Mouse (Mus musculus): Measurements from ENCODE around the gene Mpnd. TPM values are rescaled to one million over a fixed set of nuclear protein-coding genes. Genes with fewer than 3 reads are reported as not detected.

The Mpnd gene
- polyA plus RNA-seq, 1 experiment from 2014 or later, result 42.5 TPM

DNA sequence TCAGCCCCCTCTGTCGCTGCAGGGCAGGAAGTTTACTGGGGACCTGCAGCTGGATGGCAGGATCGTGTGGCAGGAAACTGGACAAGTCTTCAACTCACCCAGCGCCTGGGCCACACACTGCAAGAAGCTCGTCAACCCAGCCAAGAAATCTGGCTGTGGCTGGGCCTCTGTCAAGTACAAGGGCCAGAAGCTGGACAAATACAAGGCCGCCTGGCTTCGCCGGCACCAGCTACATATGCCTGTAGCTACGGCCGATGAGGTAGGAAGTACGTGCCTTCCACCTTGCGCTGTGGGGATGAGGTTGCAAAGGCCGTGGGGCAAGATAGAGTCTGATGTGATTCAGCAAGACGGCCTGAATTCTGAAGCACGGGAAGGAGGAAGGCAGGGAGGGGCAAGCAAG lies 4.7 kb downstream of the Mpnd start:
- 66% methylated on average over 14 of the region's 14 CpGs for WGBS
- no peaks in the 10 kb centered on the region for H3K27me3 ChIP-seq (replicated peaks; ENCODE audit: control insufficient read depth, insufficient read depth, low read length)
- peaks cover 10% of the 10 kb centered on the region for H3K36me3 ChIP-seq (ENCODE audit: control insufficient read depth, insufficient read depth, low read length)
- H3K9ac ChIP-seq (ENCODE audit: low read depth, low read length), result no peak overlapping the region
- peak overlapping the region; percentile 83 for H3K4me3 ChIP-seq (ENCODE audit: low read depth, low read length)
- H3K27ac ChIP-seq (ENCODE audit: low read depth, low read length), result no peak overlapping the region
- ATAC-seq (replicated peaks; ENCODE audit: low FRiP score) (no peak), DNase-seq (ENCODE audit: low spot score) (no peak)
- no peaks in the 10 kb centered on the region for H3K9me3 ChIP-seq (ENCODE audit: control insufficient read depth, low read length)
- H3K4me1 ChIP-seq (replicated peaks; ENCODE audit: control insufficient read depth, insufficient read depth, low read length), result peaks cover 17% of the 10 kb centered on the region
- peak overlapping the region; percentile 99 for H3K4me2 ChIP-seq

DNA sequence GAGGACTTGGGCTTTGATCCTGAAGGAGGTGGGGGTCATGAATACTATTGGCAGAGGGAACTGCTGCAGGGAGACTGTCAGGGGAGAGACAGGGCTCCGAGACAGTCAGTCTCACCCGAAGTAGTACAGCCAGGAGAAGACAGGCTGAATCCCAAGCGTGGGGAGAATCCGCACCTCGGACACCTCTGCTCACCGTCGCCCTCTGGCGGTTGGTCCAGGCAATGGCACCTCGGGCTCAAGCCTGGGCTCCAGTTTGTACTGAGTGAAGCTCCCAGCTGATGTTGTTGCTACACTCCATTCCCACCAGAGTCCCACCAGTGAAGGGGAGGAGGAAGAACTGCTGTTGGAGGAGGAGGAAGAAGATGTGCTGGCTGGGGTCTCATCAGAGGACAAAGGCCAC lies 5.2 kb downstream of the Mpnd start:
- Histone ChIP-seq H3K4me3 (ENCODE audit: low read depth, low read length) (peak overlapping the region; percentile 83; the same call in 1 of the 2 replicates), H3K9ac (ENCODE audit: low read depth, low read length) (no peak overlapping the region), H3K27ac (ENCODE audit: low read depth, low read length) (no peak overlapping the region)

DNA sequence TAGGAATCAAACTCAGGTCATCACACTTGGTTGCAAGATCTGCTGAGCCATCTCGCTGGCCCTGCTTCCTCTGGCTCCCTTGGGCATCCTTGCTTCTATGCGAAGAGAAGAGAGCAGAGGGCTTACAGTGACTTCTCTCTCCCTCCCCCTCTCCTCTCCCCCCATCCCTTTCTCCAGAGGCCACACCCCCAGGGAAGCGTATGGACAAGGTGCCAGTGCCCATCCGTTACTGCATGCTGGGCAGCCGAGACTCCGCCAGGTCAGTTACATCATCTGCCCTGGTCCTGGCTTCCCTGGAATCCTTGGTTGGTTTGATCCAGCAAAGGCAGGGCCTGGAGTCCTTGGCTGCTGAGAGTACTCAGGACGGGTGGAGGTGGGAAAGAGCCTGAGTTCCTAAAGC lies 5.9 kb downstream of the Mpnd start:
- H3K27ac ChIP-seq (ENCODE audit: low read depth, low read length), result no peak overlapping the region
- WGBS, result 87% methylated on average over 7 of the region's 7 CpGs
- no peak overlapping the region for H3K9ac ChIP-seq (ENCODE audit: low read depth, low read length)
- ATAC-seq (replicated peaks; ENCODE audit: low FRiP score), result no peak
- H3K9me3 ChIP-seq (ENCODE audit: control insufficient read depth, low read length), result no peaks in the 10 kb centered on the region
- peaks cover 22% of the 10 kb centered on the region for H3K36me3 ChIP-seq (ENCODE audit: control insufficient read depth, insufficient read depth, low read length)
- no peak overlapping the region for H3K4me3 ChIP-seq (ENCODE audit: low read depth, low read length)
- no peak overlapping the region for H3K4me2 ChIP-seq
- H3K27me3 ChIP-seq (replicated peaks; ENCODE audit: control insufficient read depth, insufficient read depth, low read length), result no peaks in the 10 kb centered on the region
- no peak for DNase-seq (ENCODE audit: low spot score)
- H3K4me1 ChIP-seq (replicated peaks; ENCODE audit: control insufficient read depth, insufficient read depth, low read length), result peaks cover 17% of the 10 kb centered on the region

More for the DNA sequence above, 5.2 kb downstream of the Mpnd start:
- H3K27me3 ChIP-seq (replicated peaks; ENCODE audit: control insufficient read depth, insufficient read depth, low read length), result no peaks in the 10 kb centered on the region
- no peak for ATAC-seq (replicated peaks; ENCODE audit: low FRiP score)
- WGBS, result 6% methylated on average over 9 of the region's 9 CpGs
- H3K4me2 ChIP-seq, result peak overlapping the region; percentile 99
- DNase-seq (ENCODE audit: low spot score), result peak; percentile 75
- H3K4me1 ChIP-seq (replicated peaks; ENCODE audit: control insufficient read depth, insufficient read depth, low read length), result peaks cover 17% of the 10 kb centered on the region
- H3K36me3 ChIP-seq (ENCODE audit: control insufficient read depth, insufficient read depth, low read length), result peaks cover 15% of the 10 kb centered on the region
- H3K9me3 ChIP-seq (ENCODE audit: control insufficient read depth, low read length), result no peaks in the 10 kb centered on the region

GRCm38 (mm10) chr17:56015293-56015692 lies 9.8 kb downstream of the Mpnd start:
- Histone ChIP-seq H3K4me3 (ENCODE audit: low read depth, low read length) (no peak overlapping the region), H3K27me3 (replicated peaks; ENCODE audit: control insufficient read depth, insufficient read depth, low read length) (no peaks in the 10 kb centered on the region), H3K9ac (ENCODE audit: low read depth, low read length) (no peak overlapping the region), H3K4me1 (replicated peaks; ENCODE audit: control insufficient read depth, insufficient read depth, low read length) (peaks cover 3% of the 10 kb centered on the region), H3K27ac (ENCODE audit: low read depth, low read length) (no peak overlapping the region), H3K4me2 (no peak overlapping the region), H3K9me3 (ENCODE audit: control insufficient read depth, low read length) (no peaks in the 10 kb centered on the region), H3K36me3 (ENCODE audit: control insufficient read depth, insufficient read depth, low read length) (peaks cover 39% of the 10 kb centered on the region)
- ATAC-seq (replicated peaks; ENCODE audit: low FRiP score) (no peak), DNase-seq (ENCODE audit: low spot score) (no peak)
- 90% methylated on average over 9 of the region's 9 CpGs for WGBS

- H3K9ac ChIP-seq (ENCODE audit: low read depth, low read length), result no peak overlapping the region
- H3K9me3 ChIP-seq (ENCODE audit: control insufficient read depth, low read length), result no peaks in the 10 kb centered on the region
- no peaks in the 10 kb centered on the region for H3K27me3 ChIP-seq (replicated peaks; ENCODE audit: control insufficient read depth, insufficient read depth, low read length)
- ATAC-seq (replicated peaks; ENCODE audit: low FRiP score) (no peak), DNase-seq (ENCODE audit: low spot score) (no peak)
- peaks cover 41% of the 10 kb centered on the region for H3K36me3 ChIP-seq (ENCODE audit: control insufficient read depth, insufficient read depth, low read length)
- no peak overlapping the region for H3K27ac ChIP-seq (ENCODE audit: low read depth, low read length)
- WGBS, result 90% methylated on average over 8 of the region's 8 CpGs
- H3K4me1 ChIP-seq (replicated peaks; ENCODE audit: control insufficient read depth, insufficient read depth, low read length), result no peaks in the 10 kb centered on the region
- H3K4me2 ChIP-seq, result no peak overlapping the region
- no peak overlapping the region for H3K4me3 ChIP-seq (ENCODE audit: low read depth, low read length)
Observed at GRCm38 (mm10) chr17:56016382-56016781, 10.9 kb downstream of the Mpnd start.

DNA sequence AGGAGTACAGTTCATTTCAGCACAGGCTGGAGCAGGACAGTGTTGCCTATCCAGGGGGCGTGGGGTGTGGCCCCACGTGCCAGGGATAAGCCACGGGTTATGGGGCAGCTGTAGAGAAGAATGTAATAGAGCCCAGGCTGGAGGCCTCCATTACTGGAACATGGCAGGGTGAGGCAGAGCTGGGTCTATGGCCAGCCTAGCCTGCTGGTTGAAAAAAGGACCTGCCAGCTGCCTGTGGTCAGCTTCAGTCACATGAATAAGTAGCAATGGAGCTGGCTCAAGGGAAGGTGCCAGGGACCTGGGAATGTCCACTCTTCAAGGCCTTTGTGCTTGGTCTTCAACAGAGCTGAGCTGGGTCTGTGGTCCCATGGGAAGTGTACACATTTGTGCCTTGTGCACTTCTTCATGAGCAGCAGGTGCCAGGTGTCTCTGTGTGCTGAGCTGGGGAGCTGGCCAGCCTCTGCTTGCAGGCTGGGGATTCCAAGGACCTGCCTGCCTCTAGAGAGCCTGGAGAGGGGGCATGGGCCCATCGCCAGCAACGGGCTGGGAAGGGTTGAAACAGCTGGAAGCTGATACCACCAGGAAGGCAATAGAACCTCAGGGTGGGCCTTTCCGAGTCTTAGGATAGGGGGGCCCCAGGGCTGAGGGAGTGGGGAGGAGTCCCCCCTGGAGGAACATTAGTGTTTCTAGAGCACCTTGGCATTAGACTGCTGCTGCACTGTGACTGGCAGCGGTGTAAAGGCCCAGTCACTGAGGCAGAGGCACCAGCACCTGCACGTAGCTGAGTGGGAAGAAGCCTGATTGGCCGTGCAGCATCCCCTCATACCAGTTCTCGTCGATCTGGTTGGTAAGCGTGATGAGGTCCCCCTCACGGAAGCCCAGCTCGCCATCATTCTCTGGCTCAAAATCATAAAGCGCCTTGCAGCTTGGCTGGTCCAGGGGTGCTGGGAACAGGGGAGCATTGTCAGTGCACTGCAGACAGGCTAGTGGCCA lies 11.6 kb downstream of the Mpnd start:
- no peaks in the 10 kb centered on the region for H3K4me1 ChIP-seq (replicated peaks; ENCODE audit: control insufficient read depth, insufficient read depth, low read length)
- no peak overlapping the region for H3K4me2 ChIP-seq
- 85% methylated on average over 15 of the region's 15 CpGs for WGBS
- DNase-seq (ENCODE audit: low spot score), result no peak
- no peak overlapping the region for H3K9ac ChIP-seq (ENCODE audit: low read depth, low read length)
- no peak overlapping the region for H3K4me3 ChIP-seq (ENCODE audit: low read depth, low read length)
- H3K9me3 ChIP-seq (ENCODE audit: control insufficient read depth, low read length), result no peaks in the 10 kb centered on the region
- no peak for ATAC-seq (replicated peaks; ENCODE audit: low FRiP score)
- no peaks in the 10 kb centered on the region for H3K27me3 ChIP-seq (replicated peaks; ENCODE audit: control insufficient read depth, insufficient read depth, low read length)
- no peak overlapping the region for H3K27ac ChIP-seq (ENCODE audit: low read depth, low read length)
- peaks cover 41% of the 10 kb centered on the region for H3K36me3 ChIP-seq (ENCODE audit: control insufficient read depth, insufficient read depth, low read length)

DNA sequence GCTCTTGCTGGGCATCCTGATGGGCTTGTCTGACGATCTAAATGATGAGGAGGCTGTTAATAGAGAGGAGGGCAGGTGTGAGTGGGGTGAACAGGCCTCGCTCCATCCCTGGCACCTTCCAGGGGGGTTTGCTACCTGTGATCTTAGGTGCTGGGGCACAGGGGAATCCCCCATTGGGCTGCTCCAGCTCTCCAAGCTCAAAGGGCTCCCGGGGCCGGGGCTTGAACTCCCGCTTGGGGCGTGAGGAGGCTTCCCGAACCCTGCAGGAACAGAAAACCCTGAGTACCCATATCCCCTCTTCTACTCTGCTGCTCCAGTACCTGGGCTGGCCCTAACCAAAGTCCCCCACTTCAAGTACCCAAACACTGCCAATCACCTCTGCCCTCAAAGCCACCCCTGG lies 12.3 kb downstream of the Mpnd start:
- no peak overlapping the region for H3K9ac ChIP-seq (ENCODE audit: low read depth, low read length)
- H3K9me3 ChIP-seq (ENCODE audit: control insufficient read depth, low read length), result no peaks in the 10 kb centered on the region
- no peak overlapping the region for H3K4me3 ChIP-seq (ENCODE audit: low read depth, low read length)
- ATAC-seq (replicated peaks; ENCODE audit: low FRiP score), result no peak
- peaks cover 4% of the 10 kb centered on the region; the same call in 1 of the 2 replicates for H3K4me1 ChIP-seq (replicated peaks; ENCODE audit: control insufficient read depth, insufficient read depth, low read length)
- 88% methylated on average over 7 of the region's 7 CpGs for WGBS
- no peaks in the 10 kb centered on the region for H3K27me3 ChIP-seq (replicated peaks; ENCODE audit: control insufficient read depth, insufficient read depth, low read length)
- no peak overlapping the region for H3K4me2 ChIP-seq
- no peak overlapping the region for H3K27ac ChIP-seq (ENCODE audit: low read depth, low read length)
- DNase-seq (ENCODE audit: low spot score), result no peak
- peaks cover 41% of the 10 kb centered on the region for H3K36me3 ChIP-seq (ENCODE audit: control insufficient read depth, insufficient read depth, low read length)

GRCm38 (mm10) chr17:56018347-56019131 lies 13.0 kb downstream of the Mpnd start:
- WGBS, result 74% methylated on average over 20 of the region's 20 CpGs
- Histone ChIP-seq H3K4me3 (ENCODE audit: low read depth, low read length) (no peak overlapping the region), H3K27me3 (replicated peaks; ENCODE audit: control insufficient read depth, insufficient read depth, low read length) (no peaks in the 10 kb centered on the region), H3K4me1 (replicated peaks; ENCODE audit: control insufficient read depth, insufficient read depth, low read length) (peaks cover 9% of the 10 kb centered on the region; the same call in 1 of the 2 replicates), H3K4me2 (no peak overlapping the region), H3K9ac (ENCODE audit: low read depth, low read length) (no peak overlapping the region), H3K9me3 (ENCODE audit: control insufficient read depth, low read length) (no peaks in the 10 kb centered on the region), H3K36me3 (ENCODE audit: control insufficient read depth, insufficient read depth, low read length) (peaks cover 38% of the 10 kb centered on the region), H3K27ac (ENCODE audit: low read depth, low read length) (no peak overlapping the region)
- ATAC-seq (replicated peaks; ENCODE audit: low FRiP score) (peak; percentile 26; the same call in 1 of the 2 replicates), DNase-seq (ENCODE audit: low spot score) (no peak)

Data from liver, embryonic 11.5 days (tissue).